Mouse (Mus musculus) forebrain, embryonic 14.5 days (tissue): ENCODE data around the gene Vmn1r2. TPM values are rescaled to one million over a fixed set of nuclear protein-coding genes. Genes with fewer than 3 reads are reported as not detected.
"Not testable (repeated sequence)": the region's sequence is repeated elsewhere in the genome, so short reads cannot be mapped to it uniquely, and the experiment has no call there.

ENCODE experiments used
- ATAC-seq: fragments of 200-750 bp; cut with Nextera tagmentation; 2 replicates; pipeline ENCODE4 v1.8.0; 2017; ENCODE audit warnings: mild to moderate bottlenecking, moderate library complexity
- DNase-seq: peaks from one replicate; pipeline ENCODE4 v3.0.0-alpha.2; 2015; ENCODE audit warnings: low spot score
- H3K27ac ChIP-seq: fragments of 300-500 bp; sonication (generic); 2 replicates; pipeline ENCODE4 v1.5.1; 2014; ENCODE audit warnings: low read depth, mild to moderate bottlenecking, control low read depth, low read length, moderate library complexity
- H3K27me3 ChIP-seq: fragments of 300-500 bp; sonication (generic); replicated peaks from 2 replicates; pipeline ENCODE4 v1.6.1; 2014; ENCODE audit warnings: low read length, control low read depth, mixed read lengths; ENCODE audit not compliant: control insufficient read depth, insufficient read depth
- H3K36me3 ChIP-seq: fragments of 300-500 bp; sonication (generic); 2 replicates; pipeline ENCODE4 v1.6.1; 2014; ENCODE audit warnings: low read length, control low read depth; ENCODE audit not compliant: control insufficient read depth, insufficient read depth
- H3K4me1 ChIP-seq: fragments of 300-500 bp; sonication (generic); 2 replicates; pipeline ENCODE4 v1.6.1; 2014; ENCODE audit warnings: antibody characterized with exemption, low read length, control low read depth; ENCODE audit not compliant: control insufficient read depth, insufficient read depth
- H3K4me2 ChIP-seq: fragments of 300-500 bp; sonication (generic); 2 replicates; pipeline ENCODE4 v1.6.1; 2014; ENCODE audit warnings: mild to moderate bottlenecking, control low read depth, low read length
- H3K4me3 ChIP-seq: fragments of 300-500 bp; sonication (generic); 2 replicates; pipeline ENCODE4 v1.5.1; 2014; ENCODE audit warnings: low read depth, low read length, control low read depth
- H3K9ac ChIP-seq: fragments of 300-500 bp; sonication (generic); 2 replicates; pipeline ENCODE4 v1.6.1; 2014; ENCODE audit warnings: mild to moderate bottlenecking, low read length, control low read depth, moderate library complexity
- H3K9me3 ChIP-seq: fragments of 300-500 bp; sonication (generic); replicated peaks from 2 replicates; pipeline ENCODE4 v1.6.1; 2016; ENCODE audit warnings: low read length, control low read depth, mixed read lengths; ENCODE audit not compliant: control insufficient read depth
- WGBS: fragments of 180-500 bp; shearing (Covaris S2); extraction: QIAGEN DNeasy Blood & Tissue Kit; methylation state at CpG from one replicate; pipeline ENCODE4 v1.1.7; 2014; 5-methylcytosine and 5-hydroxymethylcytosine counted together
- polyA plus RNA-seq: library from polyadenylated mRNA; unstranded; fragments of >200 nt; fragmentation: Nextera tagmentation; extraction: Ambion mirVana; gene quantifications from 2 replicates; pipeline ENCODE4 v1.2.1, GENCODE M21; 2014

Vmn1r2 gene
- not detected in 2 replicates for polyA plus RNA-seq

DNA sequence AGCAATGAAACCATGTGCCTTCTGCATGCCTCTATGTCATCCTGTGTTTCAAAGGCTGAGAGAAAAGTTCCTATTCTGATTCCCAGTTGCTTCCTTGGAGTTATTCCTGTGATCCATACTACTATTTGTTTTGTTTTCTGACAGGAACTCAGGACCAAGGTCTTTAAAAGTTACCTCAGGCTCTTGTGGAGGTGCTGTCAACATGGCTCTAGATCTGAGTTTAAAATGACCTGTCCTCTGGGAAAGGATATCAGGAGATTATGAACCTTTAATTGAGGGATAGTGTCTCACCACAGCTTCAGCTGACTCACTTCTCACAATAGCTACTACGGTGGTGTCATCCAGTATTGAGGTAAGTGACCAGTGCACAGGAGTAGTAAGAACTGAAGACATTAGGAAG is at the start of gene Vmn1r2:
Vmn1r2 (plus strand) TSS at position 301 of the 400 bp plus-strand sequence.
- not testable (repeated sequence) for H3K4me1 ChIP-seq, H3K36me3 ChIP-seq, DNase-seq, H3K9ac ChIP-seq, H3K27ac ChIP-seq, H3K4me2 ChIP-seq, H3K4me3 ChIP-seq, H3K27me3 ChIP-seq, ATAC-seq
- H3K9me3 ChIP-seq, result peaks cover 15% of the 10 kb centered on the region
- no CpG with 5 or more reads among the region's 1 CpGs for WGBS

DNA sequence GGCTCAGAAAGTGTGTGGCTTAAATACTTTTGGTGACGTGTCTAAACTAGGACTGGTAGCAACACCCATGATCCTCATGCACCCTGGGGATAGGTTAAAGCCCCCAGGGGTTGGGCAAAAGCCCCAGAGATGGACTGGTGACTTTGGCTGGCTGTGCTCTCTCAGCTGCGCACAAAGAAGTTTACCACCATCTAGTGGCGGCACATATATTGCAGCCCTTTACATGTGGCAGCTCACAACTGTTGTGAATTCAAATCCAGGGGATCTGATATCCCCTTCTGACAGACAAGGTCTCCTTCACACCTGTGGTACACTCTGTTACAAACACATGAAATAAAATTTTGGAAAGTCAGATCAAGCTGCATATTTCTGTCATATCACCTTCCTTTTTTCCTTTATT is 19.2 kb upstream of the Vmn1r2 start:
- not testable (repeated sequence) for H3K4me1 ChIP-seq, H3K4me3 ChIP-seq, H3K27ac ChIP-seq, H3K9ac ChIP-seq, H3K27me3 ChIP-seq, ATAC-seq, DNase-seq, H3K36me3 ChIP-seq, H3K9me3 ChIP-seq, H3K4me2 ChIP-seq
- no CpG with 5 or more reads among the region's 3 CpGs for whole genome bisulfite sequencing

DNA sequence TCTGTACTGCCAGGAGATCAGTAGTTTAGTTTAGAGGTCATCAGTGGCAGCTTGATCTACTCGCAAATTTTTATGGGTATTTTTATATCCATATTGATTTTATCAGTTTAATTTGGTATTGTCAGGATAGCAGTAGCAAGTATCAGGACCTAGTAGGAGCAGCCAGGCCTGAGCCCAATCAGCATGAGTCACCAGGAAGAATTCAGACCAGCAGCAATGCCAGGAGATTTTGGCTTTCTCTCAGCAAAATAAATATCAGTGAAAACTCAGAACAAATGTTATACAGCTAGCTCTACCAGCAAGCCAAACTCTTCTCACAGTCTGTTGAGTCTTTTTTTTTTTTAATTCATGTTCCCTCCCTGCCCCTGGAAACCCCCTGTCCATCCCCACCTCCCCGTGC is 13.8 kb upstream of the Vmn1r2 start:
- H3K9me3 ChIP-seq, DNase-seq, ATAC-seq, H3K36me3 ChIP-seq, H3K27me3 ChIP-seq, H3K27ac ChIP-seq, H3K4me3 ChIP-seq, H3K4me1 ChIP-seq, H3K9ac ChIP-seq, H3K4me2 ChIP-seq: not testable (repeated sequence)
- WGBS, result 79% methylated on average over 2 of the region's 2 CpGs

DNA sequence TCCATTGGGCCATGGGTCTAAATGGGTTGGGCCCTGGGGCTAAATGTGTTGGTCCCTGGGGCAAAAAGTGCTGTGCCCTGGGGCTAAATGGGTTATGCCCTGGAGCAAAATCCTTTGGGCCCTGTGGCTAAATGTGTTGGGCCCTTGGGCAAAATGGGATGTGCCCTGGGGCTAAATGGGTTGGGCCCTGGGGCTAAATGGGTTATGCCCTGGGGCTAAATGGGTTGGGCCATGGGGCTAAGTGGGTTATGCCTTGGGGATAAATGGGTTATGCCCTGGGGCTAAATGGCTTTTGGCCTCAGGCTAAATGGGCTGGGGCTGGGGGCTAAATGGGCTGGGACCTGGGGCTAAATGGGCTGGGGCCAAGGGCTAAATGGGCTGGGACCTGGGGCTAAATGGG is 2.7 kb upstream of the Vmn1r2 start:
- not testable (repeated sequence) for DNase-seq, ATAC-seq, H3K4me2 ChIP-seq, H3K9ac ChIP-seq, H3K4me3 ChIP-seq, H3K27ac ChIP-seq, H3K4me1 ChIP-seq, H3K36me3 ChIP-seq, H3K27me3 ChIP-seq
- H3K9me3 ChIP-seq, result peaks cover 15% of the 10 kb centered on the region

DNA sequence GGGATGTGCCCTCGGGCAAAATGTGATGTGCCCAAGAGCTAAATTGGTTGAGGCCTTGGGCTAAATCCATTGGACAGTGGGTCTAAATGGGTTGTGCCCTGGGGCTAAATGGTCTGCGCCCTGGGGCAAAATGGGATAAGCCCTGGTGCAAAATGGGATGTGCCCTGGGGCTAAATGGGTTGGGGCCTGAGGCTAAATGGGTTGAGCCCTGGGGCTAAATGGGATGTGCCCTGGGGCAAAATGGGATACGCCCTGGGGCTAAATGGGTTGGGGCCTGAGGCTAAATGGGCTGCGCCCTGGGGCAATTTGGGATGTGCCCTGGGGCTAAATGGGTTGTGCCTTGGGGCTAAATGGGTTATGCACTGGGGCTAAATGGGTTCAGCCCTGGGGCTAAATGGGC is 2.1 kb upstream of the Vmn1r2 start:
- peaks cover 15% of the 10 kb centered on the region for H3K9me3 ChIP-seq
- H3K9ac ChIP-seq, result no peak overlapping the region
- DNase-seq (peak; percentile 3), ATAC-seq (no peak)
- no peaks in the 10 kb centered on the region for H3K36me3 ChIP-seq
- H3K4me2 ChIP-seq, result no peak overlapping the region
- H3K4me1 ChIP-seq, result no peaks in the 10 kb centered on the region
- H3K27me3 ChIP-seq, result no peaks in the 10 kb centered on the region
- H3K4me3 ChIP-seq, result no peak overlapping the region
- no peak overlapping the region for H3K27ac ChIP-seq
- WGBS, result 93% methylated on average over 4 of the region's 4 CpGs

DNA sequence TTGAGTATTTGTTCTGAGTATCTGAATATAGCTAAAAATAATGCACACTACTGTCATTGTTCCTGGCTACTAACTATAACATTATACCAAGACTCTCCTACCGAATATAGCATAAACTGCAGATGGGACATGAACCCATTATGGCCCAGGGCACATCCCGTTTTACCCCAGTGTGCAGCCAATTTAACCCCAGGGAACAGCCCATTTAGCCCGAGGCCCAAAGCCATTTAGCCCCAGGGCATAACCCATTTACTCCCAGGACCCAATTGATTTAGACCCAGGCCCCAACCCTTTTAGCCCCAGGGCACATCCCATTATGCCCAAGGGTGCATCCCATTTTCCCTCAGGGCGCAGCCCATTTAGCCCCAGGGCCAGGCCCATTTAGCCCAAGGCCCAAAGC is 7.5 kb downstream of the Vmn1r2 start:
- H3K9ac ChIP-seq, H3K27ac ChIP-seq, H3K4me2 ChIP-seq, DNase-seq, H3K4me3 ChIP-seq, H3K27me3 ChIP-seq, H3K36me3 ChIP-seq, ATAC-seq, H3K4me1 ChIP-seq: not testable (repeated sequence)
- WGBS, result 79% methylated on average over 4 of the region's 4 CpGs
- peaks cover 24% of the 10 kb centered on the region for H3K9me3 ChIP-seq

DNA sequence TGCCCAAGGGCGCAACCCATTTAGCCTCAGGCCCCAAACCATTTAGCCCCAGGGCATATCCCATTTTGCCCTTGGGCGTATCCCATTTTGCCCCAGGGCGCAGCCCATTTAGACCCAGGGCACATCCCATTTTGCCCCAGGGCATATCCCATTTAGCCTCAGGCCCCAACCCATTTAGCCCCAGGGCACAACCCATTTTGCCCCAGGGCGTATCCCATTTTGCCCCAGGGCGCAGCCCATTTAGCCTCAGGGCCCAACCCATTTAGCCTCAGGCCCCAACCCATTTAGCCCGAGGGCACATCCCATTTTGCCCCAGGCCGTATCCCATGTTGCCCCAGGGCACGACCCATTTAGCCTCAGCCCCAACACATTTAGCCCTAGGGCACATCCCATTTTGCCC is 8.6 kb downstream of the Vmn1r2 start:
- H3K36me3 ChIP-seq, H3K27ac ChIP-seq, H3K4me1 ChIP-seq, H3K4me3 ChIP-seq, H3K27me3 ChIP-seq, ATAC-seq, DNase-seq, H3K4me2 ChIP-seq, H3K9ac ChIP-seq: not testable (repeated sequence)
- WGBS, result 97% methylated on average over 6 of the region's 8 CpGs
- H3K9me3 ChIP-seq, result peaks cover 29% of the 10 kb centered on the region

DNA sequence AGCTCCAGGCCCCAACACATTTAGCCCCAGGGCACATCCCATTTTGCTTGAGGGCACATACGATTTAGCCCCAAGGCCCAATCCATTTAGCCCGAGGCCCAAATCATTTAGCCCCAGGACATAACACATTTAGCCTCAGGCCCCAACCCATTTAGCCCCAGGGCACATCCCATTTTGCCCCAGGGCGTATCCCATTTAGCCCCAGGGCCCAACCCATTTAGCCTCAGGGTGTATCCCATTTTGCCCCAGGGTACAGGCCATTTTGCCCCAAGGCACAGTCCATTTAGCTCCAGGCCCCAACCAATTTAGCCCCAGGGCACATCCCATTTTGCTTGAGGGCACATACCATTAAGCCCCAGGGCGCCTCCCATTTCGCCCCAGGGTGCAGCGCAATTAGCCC is 9.1 kb downstream of the Vmn1r2 start:
- not testable (repeated sequence) for H3K4me2 ChIP-seq, H3K36me3 ChIP-seq, H3K9ac ChIP-seq, H3K27ac ChIP-seq, DNase-seq, H3K4me3 ChIP-seq, H3K27me3 ChIP-seq, H3K4me1 ChIP-seq, ATAC-seq
- WGBS, result 92% methylated on average over 6 of the region's 6 CpGs
- H3K9me3 ChIP-seq, result peaks cover 34% of the 10 kb centered on the region

DNA sequence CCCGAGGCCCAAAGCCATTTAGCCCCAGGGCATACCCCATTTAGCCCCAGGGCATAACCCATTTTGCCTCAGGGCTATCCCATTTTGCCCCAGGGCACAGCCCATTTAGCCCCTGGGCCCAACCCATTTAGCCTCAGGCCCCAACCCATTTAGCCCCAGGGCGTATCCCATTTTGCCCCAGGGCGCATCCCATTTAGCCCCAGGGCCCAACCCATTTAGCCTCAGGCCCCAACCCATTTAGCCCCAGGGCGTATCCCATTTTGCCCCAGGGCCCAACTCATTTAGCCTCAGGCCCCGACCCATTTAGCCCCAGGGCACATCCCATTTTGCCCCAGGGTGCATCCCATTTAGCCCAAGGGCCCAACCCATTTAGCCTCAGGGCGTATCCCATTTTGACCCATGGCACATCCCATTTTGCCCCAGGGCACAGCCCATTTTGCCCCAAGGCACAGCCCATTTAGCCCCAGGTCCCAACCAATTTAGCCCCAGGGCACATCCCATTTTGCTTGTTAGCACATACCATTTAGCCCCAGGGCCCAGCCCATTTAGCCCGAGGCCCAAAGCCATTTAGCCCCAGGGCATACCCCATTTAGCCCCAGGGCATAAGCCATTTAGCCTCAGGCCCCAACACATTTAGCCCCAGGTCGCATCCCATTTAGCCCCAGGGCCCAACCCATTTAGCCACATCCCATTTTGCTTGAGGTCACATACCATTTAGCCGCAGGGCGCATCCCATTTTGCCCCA is 9.8 kb downstream of the Vmn1r2 start:
- WGBS, result 87% methylated on average over 10 of the region's 10 CpGs
- not testable (repeated sequence) for ATAC-seq, H3K4me3 ChIP-seq, H3K4me2 ChIP-seq, H3K27ac ChIP-seq, H3K36me3 ChIP-seq, H3K9ac ChIP-seq, DNase-seq, H3K27me3 ChIP-seq, H3K4me1 ChIP-seq
- H3K9me3 ChIP-seq, result peaks cover 36% of the 10 kb centered on the region
